Mouse (Mus musculus): Measurements from ENCODE around the gene Dhrs7b.

- no peak for TF ChIP-seq CTCF (IDR thresholded peaks at IDR 0.05; ENCODE audit: low read depth, low read length)
- TF ChIP-seq TAL1 (conservative IDR thresholded peaks at IDR 0.05; ENCODE audit: low read depth, low read length), result no peak
- no peak for TF ChIP-seq POLR2AphosphoS5 (IDR thresholded peaks at IDR 0.05; ENCODE audit: insufficient replicate concordance, low read depth, low read length)
- TF ChIP-seq GATA2 (IDR thresholded peaks at IDR 0.05; ENCODE audit: borderline replicate concordance, low read depth, low read length), result no peak
- TF ChIP-seq GATA1 (IDR thresholded peaks at IDR 0.05; ENCODE audit: borderline replicate concordance, low read length), result no peak
These were observed 14.0 kb upstream of the Dhrs7b start for GRCm38 (mm10) chr11:60816398-60816797.
